Mouse (Mus musculus) hindbrain, embryonic 13.5 days (tissue): ENCODE measurements around the gene Zfp775. TPM values are rescaled to one million over a fixed set of nuclear protein-coding genes. Genes with fewer than 3 reads are reported as not detected.

Experiments used
- ATAC-seq: fragments of 200-750 bp; cut with Nextera tagmentation; 2 replicates; pipeline ENCODE4 v1.8.0; 2017; ENCODE audit warnings: moderate TSS enrichment; ENCODE audit not compliant: low FRiP score
- H3K27ac ChIP-seq: fragments of 300-500 bp; sonication (generic); 2 replicates; pipeline ENCODE4 v1.5.1; 2015; ENCODE audit warnings: inconsistent platforms, mild to moderate bottlenecking, moderate library complexity
- H3K27me3 ChIP-seq: fragments of 300-500 bp; sonication (generic); 2 replicates; pipeline ENCODE4 v1.6.1; 2015; ENCODE audit warnings: mild to moderate bottlenecking, inconsistent platforms
- H3K36me3 ChIP-seq: fragments of 300-500 bp; sonication (generic); 2 replicates; pipeline ENCODE4 v1.6.1; 2015; ENCODE audit warnings: mild to moderate bottlenecking, inconsistent platforms
- H3K4me1 ChIP-seq: fragments of 300-500 bp; sonication (generic); replicated peaks from 2 replicates; pipeline ENCODE4 v1.6.1; 2015; ENCODE audit warnings: inconsistent platforms
- H3K4me2 ChIP-seq: fragments of 300-500 bp; sonication (generic); 2 replicates; pipeline ENCODE4 v1.6.1; 2015; ENCODE audit warnings: inconsistent platforms, mild to moderate bottlenecking, moderate library complexity
- H3K4me3 ChIP-seq: fragments of 300-500 bp; sonication (generic); 2 replicates; pipeline ENCODE4 v1.5.1; 2015; ENCODE audit warnings: mild to moderate bottlenecking, inconsistent platforms
- H3K9ac ChIP-seq: fragments of 300-500 bp; sonication (generic); 2 replicates; pipeline ENCODE4 v1.6.1; 2015; ENCODE audit warnings: mild to moderate bottlenecking, inconsistent platforms
- H3K9me3 ChIP-seq: fragments of 300-500 bp; sonication (generic); 2 replicates; pipeline ENCODE4 v1.6.1; 2016; ENCODE audit warnings: inconsistent platforms
- WGBS: fragments of 180-500 bp; shearing (Covaris S2); methylation state at CpG from one replicate; pipeline ENCODE4 v1.1.7; 2015; 5-methylcytosine and 5-hydroxymethylcytosine counted together
- polyA plus RNA-seq: library from polyadenylated mRNA; unstranded; fragments of >200 nt; fragmentation: Nextera tagmentation; extraction: Ambion mirVana; gene quantifications from 2 replicates; pipeline ENCODE4 v1.2.1, GENCODE M21; 2015

Gene Zfp775
- polyA plus RNA-seq, 1 experiment from 2014 or later, result 15.0 TPM

- no peaks in the 10 kb centered on the region for H3K27me3 ChIP-seq
- H3K9ac ChIP-seq, result no peak overlapping the region
- no peaks in the 10 kb centered on the region for H3K36me3 ChIP-seq
- no peaks in the 10 kb centered on the region for H3K4me1 ChIP-seq
- H3K4me2 ChIP-seq, result no peak overlapping the region
- no peak for ATAC-seq
- no peak overlapping the region for H3K27ac ChIP-seq
- H3K4me3 ChIP-seq, result no peak overlapping the region
- H3K9me3 ChIP-seq, result no peaks in the 10 kb centered on the region
These were observed 66.2 kb downstream of the Zfp775 start for GRCm38 (mm10) chr6:48668022-48668421.

DNA sequence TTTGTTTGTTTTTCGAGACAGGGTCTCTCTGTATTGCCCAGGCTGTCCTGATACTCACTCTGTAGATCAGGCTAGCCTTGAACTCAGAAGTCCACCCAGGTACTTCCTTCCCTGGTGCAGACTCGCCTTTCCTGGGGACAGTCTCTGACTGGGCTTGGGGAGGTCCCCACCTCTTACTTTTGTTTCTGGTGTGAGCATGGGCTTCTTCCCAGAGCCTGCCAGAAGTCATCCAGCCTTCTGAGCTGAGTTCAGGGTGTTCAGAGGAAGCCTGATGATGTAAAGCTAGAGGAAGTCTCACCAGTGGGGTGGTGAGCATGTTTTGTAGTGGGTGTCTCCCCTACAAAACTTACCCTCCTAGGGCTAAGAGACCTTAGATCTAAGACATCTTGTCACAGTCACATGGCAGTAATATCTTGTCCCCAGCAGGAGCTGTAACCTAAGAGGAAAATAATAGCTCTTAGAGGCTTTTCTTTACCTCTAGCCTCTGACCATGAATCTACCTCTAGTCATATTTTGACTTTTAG is 67.6 kb downstream of the Zfp775 start:
- no peak for ATAC-seq
- Histone ChIP-seq H3K4me1 (no peaks in the 10 kb centered on the region), H3K27me3 (no peaks in the 10 kb centered on the region), H3K4me2 (no peak overlapping the region), H3K9me3 (no peaks in the 10 kb centered on the region), H3K36me3 (no peaks in the 10 kb centered on the region), H3K4me3 (no peak overlapping the region), H3K9ac (no peak overlapping the region), H3K27ac (no peak overlapping the region)
- WGBS, result 73% methylated on average over 2 of the region's 2 CpGs

Other genes with a start within 250 kb of the Zfp775 start
- 25.4 and 28.3 TPM in 2 replicates for gene Krba1, start 206.5 kb upstream of the Zfp775 start, polyA plus RNA-seq
- gene Zfp467, start 156.2 kb upstream of the Zfp775 start, polyA plus RNA-seq, result 22.0 and 22.5 TPM in 2 replicates
- 0.14 and 0.25 TPM in 2 replicates for gene Sspo, start 153.8 kb upstream of the Zfp775 start, polyA plus RNA-seq
- 184 and 189 TPM in 2 replicates for gene Atp6v0e2, start 64.4 kb upstream of the Zfp775 start, polyA plus RNA-seq
- gene Lrrc61, start 47.3 kb upstream of the Zfp775 start, polyA plus RNA-seq, result 20.8 and 22.1 TPM in 2 replicates
- 5.2 and 6.0 TPM in 2 replicates for gene Rarres2, start 29.3 kb upstream of the Zfp775 start, polyA plus RNA-seq
- gene Gm45021, start 12.5 kb upstream of the Zfp775 start, polyA plus RNA-seq, result 0.56 TPM in 1 of 2 replicates, not detected in the other
- gene Repin1, start 8.2 kb upstream of the Zfp775 start, polyA plus RNA-seq, result 39.3 and 41.8 TPM in 2 replicates
- gene Gm44965, start 8.1 kb upstream of the Zfp775 start, polyA plus RNA-seq, result not detected in 2 replicates
- gene AI854703, start 24.7 kb downstream of the Zfp775 start, polyA plus RNA-seq, result 13.1 and 13.2 TPM in 2 replicates
- gene Gimap8, start 45.2 kb downstream of the Zfp775 start, polyA plus RNA-seq, result 0.47 and 0.85 TPM in 2 replicates
- gene Gimap9, start 74.1 kb downstream of the Zfp775 start, polyA plus RNA-seq, result 2.9 and 3.6 TPM in 2 replicates
- 1.7 and 2.2 TPM in 2 replicates for gene Gimap4, start 82.5 kb downstream of the Zfp775 start, polyA plus RNA-seq
- gene Gimap6, start 106.2 kb downstream of the Zfp775 start, polyA plus RNA-seq, result 7.8 and 8.8 TPM in 2 replicates
- 0.79 TPM in 1 of 2 replicates, not detected in the other for gene Gm28053, start 116.5 kb downstream of the Zfp775 start, polyA plus RNA-seq
- not detected in 2 replicates for gene Gimap7, start 116.6 kb downstream of the Zfp775 start, polyA plus RNA-seq
- 5.9 and 7.3 TPM in 2 replicates for gene Gimap1, start 137.0 kb downstream of the Zfp775 start, polyA plus RNA-seq
- gene Gimap5, start 144.1 kb downstream of the Zfp775 start, polyA plus RNA-seq, result 1.8 and 1.9 TPM in 2 replicates
- not detected in 2 replicates for gene Gimap3, start 168.8 kb downstream of the Zfp775 start, polyA plus RNA-seq
- 19.0 and 19.9 TPM in 2 replicates for gene Tmem176a, start 238.9 kb downstream of the Zfp775 start, polyA plus RNA-seq
- gene Tmem176b, start 239.4 kb downstream of the Zfp775 start, polyA plus RNA-seq, result 116 and 118 TPM in 2 replicates